Mouse (Mus musculus) embryonic facial prominence, embryonic 14.5 days (tissue): Measurements from ENCODE around the gene Samd4. TPM values are rescaled to one million over a fixed set of nuclear protein-coding genes. Genes with fewer than 3 reads are reported as not detected.
A peak's percentile ranks its signal among the peaks of the same experiment; 100 is the strongest.

ENCODE experiments used
- ATAC-seq: fragments of 200-750 bp; cut with Nextera tagmentation; 2 replicates; pipeline ENCODE4 v1.8.0; 2017; ENCODE audit warnings: low read depth, moderate number of reproducible peaks, moderate TSS enrichment
- DNase-seq: peaks from one replicate; pipeline ENCODE4 v3.0.0-alpha.2; 2015; ENCODE audit warnings: low spot score
- H3K27ac ChIP-seq: fragments of 300-500 bp; sonication (generic); replicated peaks from 2 replicates; pipeline ENCODE4 v1.5.1; 2014; ENCODE audit warnings: low read depth, mild to moderate bottlenecking, low read length, moderate library complexity
- H3K27me3 ChIP-seq: fragments of 300-500 bp; sonication (generic); replicated peaks from 2 replicates; pipeline ENCODE4 v1.6.1; 2014; ENCODE audit warnings: low read length; ENCODE audit not compliant: control insufficient read depth, insufficient read depth
- H3K36me3 ChIP-seq: fragments of 300-500 bp; sonication (generic); 2 replicates; pipeline ENCODE4 v1.6.1; 2014; ENCODE audit warnings: low read length, mixed read lengths; ENCODE audit not compliant: control insufficient read depth, insufficient read depth
- H3K4me1 ChIP-seq: fragments of 300-500 bp; sonication (generic); 2 replicates; pipeline ENCODE4 v1.6.1; 2014; ENCODE audit warnings: antibody characterized with exemption, low read length; ENCODE audit not compliant: control insufficient read depth, insufficient read depth
- H3K4me2 ChIP-seq: fragments of 300-500 bp; sonication (generic); 2 replicates; pipeline ENCODE4 v1.6.1; 2014; ENCODE audit warnings: low read depth, mild to moderate bottlenecking, low read length, moderate library complexity, mixed read lengths
- H3K4me3 ChIP-seq: fragments of 300-500 bp; sonication (generic); 2 replicates; pipeline ENCODE4 v1.5.1; 2014; ENCODE audit warnings: low read depth, mild to moderate bottlenecking, low read length
- H3K9ac ChIP-seq: fragments of 300-500 bp; sonication (generic); 2 replicates; pipeline ENCODE4 v1.6.1; 2014; ENCODE audit warnings: low read depth, mild to moderate bottlenecking, low read length, moderate library complexity, mixed read lengths
- H3K9me3 ChIP-seq: fragments of 300-500 bp; sonication (generic); 2 replicates; pipeline ENCODE4 v1.6.1; 2016; ENCODE audit warnings: low read length; ENCODE audit not compliant: control insufficient read depth
- WGBS: fragments of 180-500 bp; shearing (Covaris S2); extraction: QIAGEN DNeasy Blood & Tissue Kit; methylation state at CpG from one replicate; pipeline ENCODE4 v1.1.7; 2014; 5-methylcytosine and 5-hydroxymethylcytosine counted together
- polyA plus RNA-seq: library from polyadenylated mRNA; unstranded; fragments of >200 nt; fragmentation: Nextera tagmentation; extraction: Ambion mirVana; gene quantifications from 2 replicates; pipeline ENCODE4 v1.2.1, GENCODE M21; 2014

Gene Samd4
- polyA plus RNA-seq, 1 experiment from 2014 or later, result 9.6 TPM

GRCm38 (mm10) chr14:46915555-46915954, 32.9 kb downstream of the Samd4 start:
- H3K9me3 ChIP-seq, result no peaks in the 10 kb centered on the region
- 0 out of 2 replicates have a peak, but pooled peaks cover 3% of the 10 kb centered on the region for H3K36me3 ChIP-seq
- no peak overlapping the region for H3K9ac ChIP-seq
- peak; percentile 41 for DNase-seq
- no peak overlapping the region for H3K4me2 ChIP-seq
- H3K27me3 ChIP-seq, result no peaks in the 10 kb centered on the region
- ATAC-seq, result no peak
- 0 out of 2 replicates have a peak overlapping the region, but pooled peaks have one; percentile 28 for H3K27ac ChIP-seq
- H3K4me1 ChIP-seq, result peaks cover 15% of the 10 kb centered on the region
- H3K4me3 ChIP-seq, result no peak overlapping the region
- WGBS, result 51% methylated on average over 6 of the region's 6 CpGs

- Histone ChIP-seq H3K4me2 (no peak overlapping the region), H3K36me3 (no peaks in the 10 kb centered on the region), H3K9me3 (no peaks in the 10 kb centered on the region), H3K4me3 (no peak overlapping the region), H3K9ac (no peak overlapping the region), H3K4me1 (peaks cover 19% of the 10 kb centered on the region), H3K27ac (no peak overlapping the region), H3K27me3 (no peaks in the 10 kb centered on the region)
- DNase-seq (no peak), ATAC-seq (no peak)
- 59% methylated on average over 4 of the region's 4 CpGs for WGBS
Observed at GRCm38 (mm10) chr14:46916581-46916980, 33.9 kb downstream of the Samd4 start.

- no peak overlapping the region for H3K4me2 ChIP-seq
- H3K27me3 ChIP-seq, result no peaks in the 10 kb centered on the region
- no peak overlapping the region for H3K9ac ChIP-seq
- H3K9me3 ChIP-seq, result no peaks in the 10 kb centered on the region
- H3K4me3 ChIP-seq, result no peak overlapping the region
- H3K36me3 ChIP-seq, result no peaks in the 10 kb centered on the region
- peaks cover 19% of the 10 kb centered on the region for H3K4me1 ChIP-seq
- ATAC-seq (no peak), DNase-seq (no peak)
- WGBS, result 97% methylated on average over 5 of the region's 5 CpGs
- H3K27ac ChIP-seq, result no peak overlapping the region
Observed at GRCm38 (mm10) chr14:46917136-46917535, 34.5 kb downstream of the Samd4 start.

DNA sequence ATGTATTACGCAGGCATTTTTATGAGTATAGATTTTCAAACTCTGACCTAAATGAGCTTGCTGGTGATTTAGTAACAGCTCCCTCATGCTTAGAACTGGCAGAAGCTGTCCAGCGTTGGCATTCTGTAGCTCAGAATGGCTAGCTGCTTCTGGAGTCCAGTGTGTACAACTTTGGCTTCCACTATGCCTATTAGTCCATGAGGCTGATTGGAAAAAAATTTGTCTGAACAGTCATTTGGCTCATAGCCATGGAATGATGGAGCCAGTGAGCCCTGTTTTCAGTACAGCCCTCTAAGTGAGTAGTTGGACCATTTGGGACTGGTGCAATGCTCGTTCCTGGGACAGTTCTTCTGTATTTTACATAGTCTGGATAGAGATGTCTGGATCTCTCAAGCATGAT, 34.9 kb downstream of the Samd4 start:
- Histone ChIP-seq H3K4me3 (no peak overlapping the region), H3K36me3 (no peaks in the 10 kb centered on the region), H3K27me3 (no peaks in the 10 kb centered on the region), H3K9me3 (no peaks in the 10 kb centered on the region), H3K4me2 (no peak overlapping the region), H3K27ac (no peak overlapping the region), H3K4me1 (peaks cover 19% of the 10 kb centered on the region), H3K9ac (no peak overlapping the region)
- WGBS, result 90% methylated on average over 3 of the region's 3 CpGs
- no peak for DNase-seq
- no peak for ATAC-seq

DNA sequence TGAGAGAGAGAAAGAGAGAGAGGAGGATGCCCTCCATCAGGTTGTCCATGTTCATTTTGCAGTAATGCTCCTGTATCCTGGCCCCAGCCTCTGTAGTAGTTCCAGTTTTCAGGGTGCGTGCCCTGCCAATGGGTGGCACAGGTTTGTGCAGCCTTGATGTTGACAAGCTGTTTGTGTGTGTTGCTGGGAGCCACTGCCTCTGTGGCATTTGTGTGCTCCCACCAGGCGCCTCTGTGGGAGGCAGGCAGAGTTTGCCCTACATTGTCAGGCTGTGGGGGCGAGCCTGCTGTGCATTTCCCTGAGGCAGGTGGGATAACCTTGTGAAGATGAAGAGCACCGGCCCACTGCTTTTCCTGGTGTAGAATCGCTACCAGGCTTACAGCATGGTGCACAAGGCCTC, 37.8 kb downstream of the Samd4 start:
- DNase-seq, result no peak
- WGBS, result 81% methylated on average over 5 of the region's 5 CpGs
- ATAC-seq, result no peak
- Histone ChIP-seq H3K36me3 (no peaks in the 10 kb centered on the region), H3K9me3 (no peaks in the 10 kb centered on the region), H3K4me2 (no peak overlapping the region), H3K4me3 (no peak overlapping the region), H3K27ac (no peak overlapping the region), H3K4me1 (peaks cover 28% of the 10 kb centered on the region), H3K9ac (no peak overlapping the region), H3K27me3 (no peaks in the 10 kb centered on the region)

- 59% methylated on average over 9 of the region's 9 CpGs for WGBS
- ATAC-seq, result no peak
- no peak overlapping the region for H3K4me3 ChIP-seq
Observed at GRCm38 (mm10) chr14:46921178-46921975, 38.7 kb downstream of the Samd4 start.

GRCm38 (mm10) chr14:46923931-46924330, 41.3 kb downstream of the Samd4 start:
- DNase-seq (peak; percentile 43), ATAC-seq (no peak)
- H3K4me1 ChIP-seq, result peaks cover 19% of the 10 kb centered on the region
- no peaks in the 10 kb centered on the region for H3K27me3 ChIP-seq
- H3K27ac ChIP-seq, result peak overlapping the region; percentile 21; the same call in 1 of the 2 replicates
- no peak overlapping the region for H3K4me3 ChIP-seq
- WGBS, result 68% methylated on average over 10 of the region's 10 CpGs
- H3K9ac ChIP-seq, result no peak overlapping the region
- H3K4me2 ChIP-seq, result no peak overlapping the region
- H3K9me3 ChIP-seq, result no peaks in the 10 kb centered on the region
- H3K36me3 ChIP-seq, result no peaks in the 10 kb centered on the region; the same call in 1 of the 2 replicates

More at GRCm38 (mm10) chr14:46921178-46921975, 38.7 kb downstream of the Samd4 start:
- H3K27ac ChIP-seq, result no peak overlapping the region
- no peaks in the 10 kb centered on the region for H3K36me3 ChIP-seq
- no peak for DNase-seq
- no peaks in the 10 kb centered on the region for H3K27me3 ChIP-seq
- H3K9ac ChIP-seq, result no peak overlapping the region
- no peak overlapping the region for H3K4me2 ChIP-seq
- no peaks in the 10 kb centered on the region for H3K9me3 ChIP-seq
- peaks cover 20% of the 10 kb centered on the region for H3K4me1 ChIP-seq

- H3K27ac ChIP-seq, result no peak overlapping the region
- no peak for ATAC-seq
Observed at GRCm38 (mm10) chr14:46924422-46924821, 41.8 kb downstream of the Samd4 start.

GRCm38 (mm10) chr14:46928556-46928955, 45.9 kb downstream of the Samd4 start:
- H3K27ac ChIP-seq, result no peak overlapping the region
- no peak for ATAC-seq
- WGBS, result 94% methylated on average over 6 of the region's 6 CpGs
- no peak for DNase-seq
- no peak overlapping the region for H3K9ac ChIP-seq
- H3K27me3 ChIP-seq, result no peaks in the 10 kb centered on the region
- H3K36me3 ChIP-seq, result no peaks in the 10 kb centered on the region; the same call in 1 of the 2 replicates
- H3K4me1 ChIP-seq, result peaks cover 20% of the 10 kb centered on the region
- no peak overlapping the region for H3K4me3 ChIP-seq
- H3K4me2 ChIP-seq, result no peak overlapping the region
- no peaks in the 10 kb centered on the region for H3K9me3 ChIP-seq

More at GRCm38 (mm10) chr14:46924422-46924821, 41.8 kb downstream of the Samd4 start:
- WGBS, result 75% methylated on average over 5 of the region's 5 CpGs
- no peaks in the 10 kb centered on the region for H3K9me3 ChIP-seq
- H3K36me3 ChIP-seq, result no peaks in the 10 kb centered on the region; the same call in 1 of the 2 replicates
- H3K27me3 ChIP-seq, result no peaks in the 10 kb centered on the region
- H3K4me1 ChIP-seq, result peaks cover 19% of the 10 kb centered on the region
- no peak overlapping the region for H3K9ac ChIP-seq
- H3K4me3 ChIP-seq, result no peak overlapping the region
- no peak overlapping the region for H3K4me2 ChIP-seq
- no peak for DNase-seq
